Mouse (Mus musculus): ENCODE data around the gene Rpa2.
"Not testable (repeated sequence)": the region's sequence is repeated elsewhere in the genome, so short reads cannot be mapped to it uniquely, and the experiment has no call there.

Rpa2 gene

DNA sequence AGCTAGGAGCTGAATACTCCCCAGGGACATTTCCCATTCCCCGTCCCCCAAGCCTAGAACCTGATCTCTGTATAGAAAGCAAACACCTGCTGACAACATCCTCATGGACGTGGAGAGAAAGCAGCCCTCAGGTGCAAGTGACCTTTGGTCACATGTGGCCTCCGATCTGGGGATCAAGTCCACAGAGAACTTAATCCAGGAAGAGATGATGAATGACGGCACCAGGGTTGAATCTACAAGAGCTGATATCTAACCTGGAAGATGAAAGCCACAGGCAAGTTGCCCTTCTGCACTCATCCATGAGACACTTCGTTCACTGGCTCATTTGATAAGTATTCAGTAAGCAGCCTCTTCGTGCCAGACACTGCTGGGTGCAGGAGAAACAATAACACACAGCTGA lies 5.5 kb upstream of the Rpa2 start:
- in situ Hi-C loops (cut with MboI, MseI) = no loop called here

DNA sequence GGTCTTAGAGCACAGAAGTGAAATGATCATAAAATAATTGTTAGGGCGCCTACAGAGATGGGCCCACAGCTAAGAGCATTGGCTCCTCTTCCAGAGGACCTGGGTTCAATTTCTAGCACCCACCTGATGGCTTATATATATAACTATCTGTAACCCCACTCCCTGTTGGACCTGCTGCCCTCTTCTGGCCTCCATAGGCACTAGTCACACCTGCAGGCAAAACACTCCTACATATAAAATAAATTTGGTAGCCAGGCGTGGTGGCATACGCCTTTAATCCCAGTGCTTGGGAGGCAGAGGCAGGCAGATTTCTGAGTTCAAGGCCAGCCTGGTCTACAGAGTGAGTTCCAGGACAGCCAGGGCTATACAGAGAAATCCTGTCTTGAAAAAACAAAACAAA lies 5.0 kb upstream of the Rpa2 start:
- in situ Hi-C loops (cut with MboI, MseI) = not testable (repeated sequence)

DNA sequence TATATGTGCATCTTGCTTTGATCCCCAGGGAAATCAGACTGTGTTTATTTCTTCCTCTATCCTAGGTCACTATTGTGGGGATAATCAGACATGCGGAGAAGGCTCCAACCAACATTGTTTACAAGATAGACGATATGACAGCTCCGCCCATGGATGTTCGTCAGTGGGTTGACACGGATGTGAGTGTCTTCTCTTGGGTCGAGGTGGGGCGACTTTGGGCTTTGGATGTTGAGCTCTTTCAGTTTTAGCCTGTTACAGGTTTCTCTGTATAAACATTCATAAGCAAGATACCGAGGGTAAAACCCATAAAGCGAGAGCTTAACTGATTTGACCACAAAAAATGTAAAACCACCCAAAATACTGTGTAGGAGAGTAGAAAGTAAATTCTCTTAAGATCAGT lies 3.6 kb downstream of the Rpa2 start:
- in situ Hi-C loops (cut with MboI, MseI) = no loop called here

DNA sequence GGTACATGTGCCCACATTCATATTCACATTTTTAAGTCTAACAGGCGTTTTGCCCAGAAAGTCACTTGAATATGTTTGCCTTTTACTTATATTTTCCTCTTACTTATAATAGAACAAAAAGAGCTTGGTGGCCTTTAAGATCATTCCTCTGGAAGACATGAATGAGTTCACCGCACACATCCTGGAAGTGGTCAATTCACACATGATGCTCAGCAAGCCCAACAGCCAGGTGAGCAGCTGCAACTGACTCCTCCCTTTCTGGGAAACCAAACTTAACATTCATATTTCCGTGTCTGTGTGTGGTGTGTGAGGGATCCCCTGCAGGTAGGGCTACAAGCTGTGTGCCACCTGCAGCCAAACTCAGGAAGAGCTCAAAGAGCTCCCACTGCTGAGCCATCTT lies 6.8 kb downstream of the Rpa2 start:
- in situ Hi-C loops (cut with MboI, MseI) = loop anchor here (5.0 to 25.0 kb wide), 3 partner anchors 47 to 1863 kb away; partner anchors contain the start of gene Laptm5 (in 1 of the 2)

DNA sequence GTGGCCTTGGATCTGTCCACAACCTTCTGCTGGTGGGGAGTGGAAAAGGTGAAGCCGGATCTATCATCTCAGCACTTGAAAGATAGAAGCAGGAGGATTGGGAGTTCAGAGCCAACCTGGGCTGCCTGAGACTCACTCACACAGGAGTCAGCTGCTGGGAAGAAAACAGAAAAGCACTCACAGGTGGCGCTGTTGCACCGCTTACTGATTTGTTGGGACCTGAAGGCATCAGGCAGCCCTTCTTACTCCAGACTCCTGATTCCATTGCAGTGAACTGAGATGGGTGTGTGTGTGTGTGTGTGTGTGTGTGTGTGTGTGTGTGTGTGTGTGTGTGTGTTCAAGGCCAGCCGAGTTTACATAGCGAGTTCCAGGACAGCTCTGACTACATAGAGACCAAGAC lies 8.6 kb downstream of the Rpa2 start:
- in situ Hi-C loops (cut with MboI, MseI) = loop anchor here (5.0 to 25.0 kb wide), 3 partner anchors 46 to 1864 kb away; partner anchors contain the start of gene Laptm5 (in 1 of the 2)

DNA sequence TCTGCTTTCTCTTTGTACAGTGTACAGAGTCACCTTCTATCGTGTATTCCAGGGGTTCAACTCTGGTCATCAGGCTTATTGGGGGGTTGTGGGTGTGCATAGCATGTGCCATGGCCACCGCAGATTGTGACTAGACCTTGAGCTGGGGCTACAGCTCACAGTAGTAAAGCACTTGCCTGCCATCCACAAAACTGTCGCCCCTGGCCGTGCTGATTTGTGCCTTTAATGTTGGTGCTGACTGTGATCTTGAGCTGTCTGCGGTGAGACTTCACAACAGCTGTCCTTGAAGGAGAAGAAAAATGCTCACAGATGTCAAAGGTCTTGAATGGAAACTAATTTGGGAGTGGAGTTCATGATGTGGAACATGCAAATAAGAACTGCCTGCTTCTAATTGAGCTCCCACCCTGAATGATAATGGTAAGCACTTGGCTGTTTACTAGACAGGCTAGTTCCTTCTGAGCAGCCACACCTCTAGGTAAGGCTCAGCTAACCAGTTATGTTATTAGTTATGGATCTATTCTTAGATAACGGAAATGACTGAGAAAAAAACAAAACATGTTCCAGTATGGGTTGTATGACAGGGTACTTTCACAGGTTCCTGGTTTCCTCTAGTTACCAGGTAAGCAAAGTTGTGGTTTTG lies 10.6 kb downstream of the Rpa2 start:
- in situ Hi-C loops (cut with MboI, MseI) = loop anchor here (5.0 to 25.0 kb wide), 3 partner anchors 44 to 1866 kb away; partner anchors contain the start of gene Laptm5 (in 1 of the 2)

DNA sequence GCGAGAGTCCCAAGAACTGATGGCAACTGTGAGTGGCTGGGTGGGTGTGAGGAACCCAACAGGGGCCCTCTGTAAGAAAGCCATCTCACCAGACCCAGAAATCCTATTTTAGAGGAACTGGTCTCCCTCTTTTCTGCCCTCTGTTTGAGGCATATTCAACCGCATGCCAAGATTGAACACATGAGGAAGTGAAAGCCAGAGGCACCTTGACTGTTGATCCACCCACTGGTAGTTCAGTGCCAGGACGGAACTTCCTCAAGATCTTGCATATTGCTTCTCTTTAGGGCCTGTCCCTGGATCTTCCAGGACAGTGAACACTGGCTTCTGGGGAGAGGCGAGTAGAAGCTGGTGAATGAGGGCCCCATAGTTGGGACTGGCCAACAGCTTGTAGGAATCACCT lies 12.2 kb downstream of the Rpa2 start:
- in situ Hi-C loops (cut with MboI, MseI) = loop anchor here in 1 of 2 experiments (25.0 kb wide), 1 partner anchor 1868 kb away; the partner anchor contains the start of gene Laptm5

DNA sequence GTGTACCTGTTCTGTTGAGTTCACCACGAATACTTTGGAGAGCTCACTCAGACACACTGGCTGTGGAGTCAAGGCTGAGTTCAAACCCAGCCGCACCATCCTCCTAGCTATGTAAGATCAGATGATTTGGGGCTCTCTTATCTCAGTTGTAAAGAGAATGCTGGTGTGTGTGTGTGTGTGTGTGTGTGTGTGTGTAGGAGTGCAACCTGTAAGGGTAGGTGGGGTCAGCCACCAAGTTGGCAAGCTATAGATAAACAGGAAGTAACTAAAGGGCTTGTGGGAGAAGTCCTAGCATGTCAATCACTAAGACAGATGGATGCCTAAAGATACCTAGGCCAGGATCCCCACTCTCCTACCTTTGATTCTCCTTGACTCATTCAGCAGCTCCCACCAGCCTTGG lies 15.6 kb downstream of the Rpa2 start:
- in situ Hi-C loops (cut with MboI, MseI) = loop anchor here in 1 of 2 experiments (25.0 kb wide), 1 partner anchor 1871 kb away; the partner anchor contains the start of gene Laptm5

DNA sequence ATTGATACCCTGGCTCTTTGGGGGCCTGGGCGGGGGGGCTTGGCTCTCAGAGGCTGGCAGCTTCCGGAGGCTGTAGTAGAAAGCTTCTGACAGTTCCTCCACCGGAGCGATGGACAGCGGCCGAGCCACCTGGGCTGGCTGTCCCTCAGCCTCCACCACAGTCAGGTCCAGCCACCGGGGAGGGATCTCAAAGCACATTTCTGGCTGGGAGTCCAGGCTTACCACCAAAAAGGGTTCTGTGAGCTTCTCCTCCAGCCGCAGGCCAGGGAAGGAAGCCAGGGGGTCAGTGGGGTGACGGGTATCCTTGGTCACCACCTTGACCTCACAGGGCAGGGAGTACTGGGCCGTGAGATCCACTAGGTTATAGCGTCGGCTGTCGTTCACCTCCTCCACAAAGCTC lies 17.1 kb downstream of the Rpa2 start:
- in situ Hi-C loops (cut with MboI, MseI) = loop anchor here in 1 of 2 experiments (25.0 kb wide), 1 partner anchor 1873 kb away; the partner anchor contains the start of gene Laptm5

DNA sequence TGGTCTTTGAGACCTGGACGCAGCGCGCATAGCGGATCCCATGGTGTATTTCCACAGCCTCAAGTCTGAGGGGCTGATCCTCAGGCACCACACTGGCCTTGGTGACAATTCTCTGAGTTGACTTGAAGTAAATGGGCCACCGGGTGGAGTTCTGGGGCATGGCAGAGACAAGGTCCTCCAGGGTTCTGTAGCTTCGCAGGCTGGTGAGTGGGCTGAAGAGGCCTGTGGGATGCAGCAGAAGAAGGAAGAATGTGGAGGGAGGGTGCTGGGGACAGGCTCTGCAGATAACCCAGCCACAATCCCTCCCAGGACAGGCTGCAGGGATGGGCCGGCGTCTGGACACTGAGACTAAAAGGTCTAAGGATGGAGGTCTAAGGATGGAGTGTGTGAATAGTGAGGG lies 21.6 kb downstream of the Rpa2 start:
- in situ Hi-C loops (cut with MboI, MseI) = loop anchor here in 1 of 2 experiments (25.0 kb wide), 1 partner anchor 1877 kb away; the partner anchor contains the start of gene Laptm5

DNA sequence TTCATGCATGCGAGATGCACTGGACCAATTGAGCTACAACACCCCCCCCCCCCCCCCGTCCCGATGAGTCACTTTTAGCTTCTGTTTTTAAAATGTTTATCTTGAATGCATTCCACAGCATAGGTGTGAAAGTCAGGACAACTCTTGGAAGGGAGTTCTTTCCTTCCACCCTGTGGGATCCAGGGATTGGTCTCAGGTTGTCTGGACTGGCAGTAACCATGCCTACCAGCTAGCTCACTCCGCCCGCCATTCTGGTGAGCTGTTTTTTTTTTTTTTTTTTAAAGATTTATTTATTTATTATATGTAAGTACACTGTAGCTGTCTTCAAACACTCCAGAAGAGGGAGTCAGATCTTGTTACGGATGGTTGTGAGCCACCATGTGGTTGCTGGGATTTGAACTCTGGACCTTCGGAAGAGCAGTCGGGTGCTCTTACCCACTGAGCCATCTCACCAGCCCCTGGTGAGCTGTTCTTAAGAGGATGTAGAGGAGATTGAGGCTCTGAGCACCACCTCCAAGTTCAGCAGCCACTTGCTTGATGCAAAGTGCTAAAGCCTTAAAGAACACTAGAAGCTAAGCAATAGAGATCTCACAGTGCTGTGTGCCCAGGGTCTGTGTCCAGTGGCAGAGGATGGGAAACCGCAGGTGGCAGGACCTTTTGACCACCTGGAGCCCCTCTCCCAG lies 25.3 kb downstream of the Rpa2 start:
- in situ Hi-C loops (cut with MboI, MseI) = loop anchor here in 1 of 2 experiments (25.0 kb wide), 1 partner anchor 1881 kb away; the partner anchor contains the start of gene Laptm5

DNA sequence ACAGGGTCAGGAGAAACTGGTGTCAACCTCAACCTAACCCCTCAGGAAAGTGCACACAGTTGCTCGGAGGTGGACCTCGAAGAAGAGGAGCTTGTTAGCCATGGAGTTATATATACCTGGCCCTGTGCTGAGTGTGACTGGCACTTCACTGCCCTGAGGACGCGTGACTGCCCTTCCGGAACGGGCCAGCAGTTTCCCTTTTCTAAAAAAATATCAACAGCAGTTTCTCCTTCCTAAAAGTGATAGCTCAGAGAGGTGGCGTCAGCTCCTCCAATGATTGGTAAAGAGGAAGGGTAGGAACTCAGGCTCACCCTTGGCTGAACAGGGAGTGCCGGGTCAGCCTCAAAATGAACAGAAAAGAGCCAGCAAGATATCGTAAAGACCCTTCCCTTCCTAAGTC lies 25.9 kb downstream of the Rpa2 start:
- in situ Hi-C loops (cut with MboI, MseI) = loop anchor here in 1 of 2 experiments (25.0 kb wide), 1 partner anchor 1882 kb away; the partner anchor contains the start of gene Laptm5

DNA sequence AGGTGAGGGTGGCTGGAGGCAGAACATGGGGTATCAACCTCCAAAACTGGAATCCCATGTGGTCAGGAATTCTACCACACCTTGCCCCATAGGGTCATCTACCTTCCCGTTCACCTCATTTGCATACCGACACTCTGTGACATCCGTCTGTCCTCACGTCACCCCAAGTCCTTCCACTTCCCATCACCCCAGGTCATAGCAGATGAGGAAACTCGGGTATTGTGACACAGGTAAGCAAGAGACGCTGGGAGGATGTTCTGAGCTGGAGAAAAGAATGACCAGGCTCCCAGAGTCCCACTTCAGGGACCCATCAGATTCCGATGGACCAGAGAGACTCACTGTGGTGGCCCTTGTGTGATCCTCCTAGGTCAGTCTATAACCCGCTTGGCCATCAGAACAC lies 26.6 kb downstream of the Rpa2 start:
- in situ Hi-C loops (cut with MboI, MseI) = loop anchor here in 1 of 2 experiments (25.0 kb wide), 1 partner anchor 1882 kb away; the partner anchor contains the start of gene Laptm5

DNA sequence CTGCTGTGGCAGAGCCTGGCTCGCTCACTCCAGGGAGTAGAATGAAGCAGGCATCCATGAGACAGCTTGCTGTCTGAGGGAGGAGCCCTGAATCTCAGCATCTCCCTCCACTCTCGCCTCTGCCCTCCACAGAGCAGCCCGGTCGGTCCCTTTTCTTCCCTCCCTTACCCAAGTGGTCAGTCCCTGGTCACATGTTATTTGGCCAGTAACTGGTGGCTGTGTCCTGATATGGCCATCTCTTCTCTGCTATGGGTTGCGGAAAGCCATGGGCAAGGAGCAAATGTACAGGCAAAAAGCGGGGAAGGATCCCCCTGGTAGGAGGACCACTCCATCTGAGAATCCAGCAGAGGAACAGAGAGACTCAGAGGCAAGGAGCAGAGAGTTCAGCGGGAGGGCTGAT lies 27.0 kb downstream of the Rpa2 start:
- in situ Hi-C loops (cut with MboI, MseI) = loop anchor here in 1 of 2 experiments (25.0 kb wide), 1 partner anchor 1883 kb away; the partner anchor contains the start of gene Laptm5

DNA sequence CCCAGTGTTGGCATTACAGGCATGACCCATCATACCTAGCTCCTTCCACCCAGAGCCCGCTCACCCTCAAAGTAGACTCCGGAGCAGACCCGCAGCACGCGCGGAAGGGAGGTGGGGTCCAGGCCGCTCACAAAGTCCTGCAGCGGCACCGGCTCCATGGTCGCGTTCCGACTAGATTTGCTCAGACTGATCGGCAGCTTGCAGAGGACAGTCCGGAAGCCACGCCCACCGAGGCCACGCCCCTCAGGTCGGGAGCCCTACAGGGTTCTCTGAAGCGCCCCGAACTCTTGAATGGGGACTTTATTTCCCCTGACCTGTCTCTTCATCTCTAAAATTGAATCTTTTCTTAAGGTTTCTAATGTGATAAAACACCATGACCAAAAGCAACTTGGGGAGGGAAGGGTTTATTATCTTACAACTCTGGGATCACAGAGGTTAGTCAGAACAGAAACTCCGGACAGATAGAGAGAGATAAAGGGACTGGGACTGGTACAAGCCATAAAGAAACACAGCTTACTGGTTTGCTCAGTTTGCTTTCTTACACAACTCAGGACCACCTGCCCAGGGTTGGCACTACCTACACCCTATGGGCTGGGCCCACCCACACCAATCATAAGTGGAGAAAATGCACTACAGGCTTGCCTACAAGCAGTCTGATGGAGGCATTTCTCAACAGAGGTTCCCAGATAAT lies 28.2 kb downstream of the Rpa2 start, which contains the start of gene Themis2:
TSS of gene Themis2 (minus strand) at position 192 of the 691 bp plus-strand sequence.
- in situ Hi-C loops (cut with MboI, MseI) = loop anchor here in 1 of 2 experiments (25.0 kb wide), 1 partner anchor 1884 kb away; the partner anchor contains the start of gene Laptm5

DNA sequence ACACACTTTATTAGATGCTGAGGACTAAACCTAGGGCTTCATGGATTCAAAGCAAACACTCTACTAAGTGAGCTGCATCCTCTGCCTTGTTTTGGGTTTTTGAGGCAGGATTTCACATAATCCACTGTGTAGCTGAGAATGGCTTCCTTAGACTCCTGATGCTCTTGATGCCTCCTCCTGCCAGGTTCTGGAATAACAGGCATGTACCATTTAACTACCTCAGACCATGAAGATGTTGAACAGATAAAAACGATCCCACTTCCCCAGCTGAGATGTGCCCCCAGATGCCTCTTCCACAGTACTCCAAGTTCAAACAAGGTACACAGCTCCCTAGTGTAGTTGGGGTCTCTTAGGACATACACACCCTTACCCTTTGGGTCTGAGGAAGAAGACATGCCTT lies 29.3 kb downstream of the Rpa2 start:
- in situ Hi-C loops (cut with MboI, MseI) = loop anchor here in 1 of 2 experiments (25.0 kb wide), 1 partner anchor 1885 kb away; the partner anchor contains the start of gene Laptm5

DNA sequence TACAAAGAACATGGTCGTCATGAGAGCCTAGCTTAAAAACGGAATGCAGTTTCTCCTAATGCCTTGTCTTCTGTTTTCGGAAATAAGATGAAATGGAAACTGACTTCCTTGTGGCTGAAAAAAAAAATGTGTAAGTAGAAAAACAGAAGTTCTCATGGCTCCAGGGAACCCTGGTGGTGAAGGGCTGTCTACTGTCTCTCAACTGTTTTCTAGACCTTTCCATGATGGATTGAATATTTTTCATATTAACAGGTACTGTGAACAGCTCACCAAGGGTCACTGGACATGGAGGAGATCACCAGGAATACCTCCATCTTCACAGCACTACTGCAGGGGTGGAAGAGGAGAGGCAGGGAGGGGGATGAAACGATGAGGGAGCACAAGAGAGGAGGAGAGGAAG lies 29.9 kb downstream of the Rpa2 start:
- in situ Hi-C loops (cut with MboI, MseI) = loop anchor here in 1 of 2 experiments (25.0 kb wide), 1 partner anchor 1886 kb away; the partner anchor contains the start of gene Laptm5

DNA sequence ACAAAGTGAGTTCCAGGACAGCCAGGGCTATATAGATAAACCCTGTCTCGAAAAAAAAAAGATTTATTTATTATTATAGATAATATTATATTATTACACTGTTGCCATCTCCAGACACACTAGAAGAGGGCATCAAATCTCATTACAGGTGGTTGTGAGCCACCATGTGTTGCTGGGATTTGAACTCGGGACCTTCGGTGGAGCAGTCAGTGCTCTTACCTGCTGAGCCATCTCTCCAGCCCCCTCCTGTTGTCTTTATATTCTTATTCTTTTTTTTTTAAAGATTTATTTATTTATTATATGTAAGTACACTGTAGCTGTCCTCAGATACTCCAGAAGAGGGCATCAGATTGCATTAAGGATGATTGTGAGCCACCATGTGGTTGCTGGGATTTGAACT lies 30.5 kb downstream of the Rpa2 start:
- in situ Hi-C loops (cut with MboI, MseI) = loop anchor here in 1 of 2 experiments (25.0 kb wide), 1 partner anchor 1886 kb away; the partner anchor contains the start of gene Laptm5

DNA sequence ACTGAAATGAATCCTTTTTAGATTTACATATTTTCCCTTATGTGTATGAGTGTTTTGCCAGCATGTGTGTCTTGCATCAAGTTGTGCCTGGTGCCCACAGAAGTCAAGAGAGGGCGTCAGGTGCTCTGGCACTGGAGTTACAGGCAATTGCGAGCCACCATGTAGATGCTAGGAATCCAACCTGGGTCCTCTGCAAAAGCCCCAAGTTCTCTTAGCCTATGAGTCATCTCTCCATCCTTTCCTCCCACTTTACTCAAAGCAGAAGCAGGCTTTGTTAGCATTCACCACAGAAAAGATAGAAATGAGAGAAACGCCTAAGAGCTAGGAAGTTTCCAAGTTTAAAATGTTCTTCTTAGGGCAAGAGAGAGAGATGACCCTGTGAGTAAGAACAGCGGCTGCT lies 31.7 kb downstream of the Rpa2 start:
- in situ Hi-C loops (cut with MboI, MseI) = loop anchor here in 1 of 2 experiments (25.0 kb wide), 1 partner anchor 1888 kb away; the partner anchor contains the start of gene Laptm5

DNA sequence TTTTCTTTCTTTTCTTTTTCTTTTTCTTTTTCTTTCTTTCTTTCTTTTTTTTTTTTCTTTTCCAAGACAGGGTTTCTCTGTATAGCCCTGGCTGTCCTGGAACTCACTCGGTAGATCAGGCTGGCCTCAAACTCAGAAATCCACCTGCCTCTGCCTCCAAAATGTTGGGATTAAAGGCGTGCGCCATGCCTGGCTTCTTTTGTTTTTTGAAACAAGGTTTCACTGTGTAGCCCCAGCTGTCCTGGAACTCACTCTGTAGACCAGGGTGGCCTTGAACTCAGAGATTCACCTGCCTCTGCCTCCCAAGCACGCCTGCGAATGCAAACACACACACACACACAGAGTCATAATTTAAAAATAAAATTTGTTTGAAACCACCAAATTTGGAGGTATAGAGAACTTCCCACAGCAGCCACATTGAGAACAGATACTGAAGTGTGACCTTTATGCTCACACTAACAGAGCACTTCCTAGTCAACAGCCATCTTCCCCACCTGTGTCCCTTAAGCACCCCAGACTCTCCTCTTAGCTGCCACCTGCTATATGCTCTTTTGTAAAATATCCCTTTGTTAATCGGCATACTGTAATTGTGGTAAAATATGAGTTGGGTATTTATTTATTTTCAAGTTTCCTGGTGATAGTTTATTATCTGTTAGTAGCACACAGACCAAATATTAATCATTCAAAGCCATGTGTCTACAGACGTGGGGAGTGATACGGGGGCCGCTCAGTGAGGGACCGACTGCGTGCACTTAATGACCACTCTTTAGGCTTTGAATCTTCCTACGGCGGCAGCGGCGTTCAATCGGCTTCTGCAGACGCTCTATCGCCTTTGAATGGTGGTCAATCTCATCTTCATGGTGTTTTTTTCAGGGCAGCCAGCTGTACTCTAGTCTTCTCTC lies 33.3 kb downstream of the Rpa2 start:
- in situ Hi-C loops (cut with MboI, MseI) = no loop called here
